Mouse (Mus musculus): ENCODE results near the gene Fam107a. TPM values are rescaled to one million over a fixed set of nuclear protein-coding genes. Genes with fewer than 3 reads are reported as not detected.

Gene Fam107a
- total and polyA plus RNA-seq, 3 experiments, result not detected

DNA sequence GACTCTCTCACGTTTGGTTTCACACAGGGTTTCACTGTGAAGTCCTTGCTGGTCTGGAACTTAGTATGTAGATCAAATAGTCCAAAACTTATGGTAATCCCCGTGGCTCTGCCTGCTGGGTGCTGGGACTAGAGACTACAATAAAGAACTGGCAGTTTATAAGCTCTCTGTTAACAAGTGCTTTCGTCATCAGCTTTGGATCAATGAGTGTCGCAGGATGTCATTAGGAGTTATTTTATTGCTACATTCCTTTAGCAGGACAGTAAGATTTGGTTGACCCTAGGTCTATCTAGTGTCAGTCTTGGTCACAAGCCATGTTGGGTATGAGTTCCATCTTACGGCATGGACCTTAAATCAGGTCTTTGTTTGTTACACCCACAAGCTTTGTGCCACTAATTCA, 57.6 kb downstream of the Fam107a start:
- no peak overlapping the region for H3K27ac ChIP-seq (ENCODE audit: control insufficient read depth, low read depth, low read length)

GRCm38 (mm10) chr14:8259166-8259565, 58.7 kb downstream of the Fam107a start, which contains the start of gene Acox2:
TSS of gene Acox2 (minus strand) at chr14:8259353.
- no peaks in the 10 kb centered on the region for H3K9me3 ChIP-seq (replicated peaks; ENCODE audit: insufficient read depth, low read length)
- H3K79me2 ChIP-seq (ENCODE audit: control insufficient read depth, insufficient read depth, low read length, poor library complexity), result no peaks in the 10 kb centered on the region
- no peak for TF ChIP-seq MAZ (IDR thresholded peaks at IDR 0.05; ENCODE audit: low read depth, low read length)
- no peak for TF ChIP-seq BHLHE40 (IDR thresholded peaks at IDR 0.05; ENCODE audit: borderline replicate concordance, low read depth, low read length)
- no peak for TF ChIP-seq ZC3H11A (IDR thresholded peaks at IDR 0.05; ENCODE audit: low read depth, low read length)
- no peak for TF ChIP-seq MAX (IDR thresholded peaks at IDR 0.05; ENCODE audit: low read length)
- no peak for TF ChIP-seq MYC (IDR thresholded peaks at IDR 0.05; ENCODE audit: low read depth, low read length)
- H3K9ac ChIP-seq (ENCODE audit: control insufficient read depth, low read depth, low read length, poor library complexity, severe bottlenecking), result no peak within 1 kb of the TSS
- no peaks in the 10 kb centered on the region; a peak in 1 of 4 replicates for H3K27me3 ChIP-seq (ENCODE audit: control insufficient read depth in 1 of 2, insufficient read depth in 2 of 2, low read length in 2 of 2)
- H3K4me1 ChIP-seq (ENCODE audit: control insufficient read depth in 1 of 2, insufficient read depth in 2 of 2, low read length in 2 of 2), result no peaks in the 10 kb centered on the region
- no peaks in the 10 kb centered on the region for H3K36me3 ChIP-seq (ENCODE audit: control insufficient read depth in 1 of 2, insufficient read depth in 2 of 2, low read length in 2 of 2)
- DNase-seq (ENCODE audit: low read depth, low spot score), result no peak
- no peak within 1 kb of the TSS for H3K4me3 ChIP-seq (ENCODE audit: control insufficient read depth in 1 of 2, insufficient read depth in 1 of 2, low read depth in 2 of 2, low read length in 2 of 2)
- H3K27ac ChIP-seq (ENCODE audit: control insufficient read depth, low read depth, low read length), result no peak within 1 kb of the TSS

More for the DNA sequence above, 57.6 kb downstream of the Fam107a start:
- Histone ChIP-seq H3K27me3 (ENCODE audit: control insufficient read depth in 1 of 2, insufficient read depth in 2 of 2, low read length in 2 of 2) (no peaks in the 10 kb centered on the region; a peak in 1 of 4 replicates), H3K4me3 (ENCODE audit: control insufficient read depth in 1 of 2, insufficient read depth in 1 of 2, low read depth in 2 of 2, low read length in 2 of 2) (no peak overlapping the region), H3K4me1 (ENCODE audit: control insufficient read depth in 1 of 2, insufficient read depth in 2 of 2, low read length in 2 of 2) (no peaks in the 10 kb centered on the region), H3K9ac (ENCODE audit: control insufficient read depth, low read depth, low read length, poor library complexity, severe bottlenecking) (no peak overlapping the region), H3K79me2 (ENCODE audit: control insufficient read depth, insufficient read depth, low read length, poor library complexity) (no peaks in the 10 kb centered on the region), H3K9me3 (replicated peaks; ENCODE audit: insufficient read depth, low read length) (no peaks in the 10 kb centered on the region), H3K36me3 (ENCODE audit: control insufficient read depth in 1 of 2, insufficient read depth in 2 of 2, low read length in 2 of 2) (no peaks in the 10 kb centered on the region)
- no peak for DNase-seq (ENCODE audit: low read depth, low spot score)
- TF ChIP-seq POLR2AphosphoS5 (IDR thresholded peaks at IDR 0.05; ENCODE audit: borderline replicate concordance, low read depth, low read length) (no peak), POLR2AphosphoS2 (IDR thresholded peaks at IDR 0.05; ENCODE audit: low read length) (no peak), SMC3 (IDR thresholded peaks at IDR 0.05; ENCODE audit: low read depth, low read length) (no peak), MXI1 (IDR thresholded peaks at IDR 0.05; ENCODE audit: low read depth, low read length) (no peak), MAZ (IDR thresholded peaks at IDR 0.05; ENCODE audit: low read depth, low read length) (no peak), NELFE (IDR thresholded peaks at IDR 0.05; ENCODE audit: low read depth, low read length) (no peak), MYC (IDR thresholded peaks at IDR 0.05; ENCODE audit: low read depth, low read length) (no peak), BHLHE40 (IDR thresholded peaks at IDR 0.05; ENCODE audit: borderline replicate concordance, low read depth, low read length) (no peak), USF1 (IDR thresholded peaks at IDR 0.05; ENCODE audit: low read depth, low read length) (no peak), ZKSCAN1 (IDR thresholded peaks at IDR 0.05; ENCODE audit: low read depth, low read length) (no peak), MAX (IDR thresholded peaks at IDR 0.05; ENCODE audit: low read length) (no peak), ELF1 (IDR thresholded peaks at IDR 0.05; ENCODE audit: low read depth, low read length) (no peak), TCF12 (IDR thresholded peaks at IDR 0.05; ENCODE audit: low read depth, low read length) (no peak), MYB (IDR thresholded peaks at IDR 0.05; ENCODE audit: low read depth, low read length) (no peak), SIN3A (IDR thresholded peaks at IDR 0.05; ENCODE audit: low read length) (no peak)

Measured in MEL (cell line).